Mouse (Mus musculus): Measurements from ENCODE around the gene Sf3a2. TPM values are rescaled to one million over a fixed set of nuclear protein-coding genes. Genes with fewer than 3 reads are reported as not detected.

Sf3a2 gene
- polyA plus RNA-seq, 1 experiment: 94.6 TPM

DNA sequence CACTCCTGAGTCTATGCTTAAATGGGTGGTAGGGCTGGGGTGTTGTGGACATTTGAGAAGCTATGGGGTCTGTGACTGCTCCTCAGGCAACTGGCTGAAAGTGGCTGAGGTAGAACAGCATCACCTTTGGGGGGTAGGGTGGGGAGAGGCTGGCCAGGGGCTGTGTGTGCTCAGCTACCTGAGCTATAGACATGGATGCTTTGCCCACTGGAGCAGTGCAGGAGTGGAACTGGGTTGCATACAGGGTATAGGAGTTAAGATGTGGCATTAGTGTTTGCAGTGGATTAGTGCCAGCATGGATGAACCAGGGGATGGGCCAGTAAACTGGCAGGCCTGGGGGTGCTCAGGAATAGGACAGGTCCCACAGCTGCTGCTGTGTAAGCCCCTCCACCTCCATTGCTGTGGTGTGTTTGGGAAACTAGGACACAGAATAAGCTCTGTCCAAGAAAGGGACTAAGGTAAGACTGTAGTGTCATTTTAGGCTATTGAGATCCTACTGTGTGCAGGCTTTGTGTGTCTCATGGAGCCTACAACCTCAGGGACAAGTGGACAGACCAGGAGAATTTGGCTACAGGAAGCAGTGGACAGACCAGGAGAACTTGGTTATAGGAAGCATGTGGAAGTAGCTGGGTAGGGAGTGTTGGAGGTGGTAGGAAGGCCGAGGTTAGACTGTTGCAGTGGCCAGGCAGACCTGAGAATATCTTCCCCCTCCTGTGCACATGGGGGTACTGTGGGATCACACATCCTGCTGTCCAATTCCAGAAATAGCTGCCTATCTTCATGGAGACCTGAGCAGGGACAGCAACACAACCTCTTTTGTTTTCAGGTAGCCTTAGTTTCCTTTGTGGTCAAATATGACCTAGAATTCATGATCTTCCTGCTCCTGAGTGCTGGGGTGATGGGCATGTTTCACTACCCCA lies 31.6 kb downstream of the Sf3a2 start:
- no peak overlapping the region for H3K4me3 ChIP-seq (ENCODE audit: control insufficient read depth, insufficient read depth, low read length)
- TF ChIP-seq POLR2A (IDR thresholded peaks at IDR 0.05; ENCODE audit: control insufficient read depth, extremely low read depth, insufficient read depth, low read length, poor library complexity) (no peak), CTCF (IDR thresholded peaks at IDR 0.05; ENCODE audit: borderline replicate concordance, control insufficient read depth, extremely low read depth, insufficient read depth, low read length, poor library complexity) (no peak)
- no peak for DNase-seq
- no peak overlapping the region for H3K27ac ChIP-seq (ENCODE audit: control insufficient read depth, insufficient read depth, low read length)
- 55% methylated on average over 1 of the region's 1 CpGs for WGBS
- H3K27me3 ChIP-seq (ENCODE audit: control insufficient read depth, insufficient read depth, low read length): no peaks in the 10 kb centered on the region
- peaks cover 10% of the 10 kb centered on the region for H3K36me3 ChIP-seq (ENCODE audit: control insufficient read depth, insufficient read depth, low read length)
- peaks cover 12% of the 10 kb centered on the region for H3K4me1 ChIP-seq (replicated peaks; ENCODE audit: control insufficient read depth, insufficient read depth, low read length)

DNA sequence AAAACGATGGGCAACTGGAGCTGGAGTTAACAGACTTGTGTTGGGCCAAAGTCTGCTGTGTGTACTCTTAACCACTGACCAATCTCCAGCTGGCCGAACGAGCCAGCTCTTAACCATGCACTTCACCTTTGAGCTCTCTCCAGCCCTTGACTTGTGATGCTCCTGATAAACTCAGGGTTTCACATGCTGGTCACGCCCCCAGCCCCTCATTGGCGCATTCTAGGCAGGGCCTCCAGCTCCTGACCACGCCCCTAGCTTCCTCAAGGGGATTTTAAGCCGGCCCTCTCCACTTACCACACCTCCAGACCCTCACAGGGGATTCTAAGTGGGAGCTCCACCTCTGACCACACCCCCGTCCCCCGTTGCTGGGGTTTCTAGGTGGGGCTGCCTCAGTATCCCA lies 33.1 kb downstream of the Sf3a2 start:
- 20% methylated on average over 9 of the region's 9 CpGs for WGBS
- Histone ChIP-seq H3K27ac (ENCODE audit: control insufficient read depth, insufficient read depth, low read length) (no peak overlapping the region), H3K4me1 (replicated peaks; ENCODE audit: control insufficient read depth, insufficient read depth, low read length) (peaks cover 9% of the 10 kb centered on the region), H3K4me3 (ENCODE audit: control insufficient read depth, insufficient read depth, low read length) (no peak overlapping the region), H3K36me3 (ENCODE audit: control insufficient read depth, insufficient read depth, low read length) (peaks cover 10% of the 10 kb centered on the region), H3K27me3 (ENCODE audit: control insufficient read depth, insufficient read depth, low read length) (no peaks in the 10 kb centered on the region; the same call in 1 of the 2 replicates)
- peak; percentile 61 for DNase-seq
- no peak for TF ChIP-seq CTCF (IDR thresholded peaks at IDR 0.05; ENCODE audit: borderline replicate concordance, control insufficient read depth, extremely low read depth, insufficient read depth, low read length, poor library complexity)
- no peak for TF ChIP-seq POLR2A (IDR thresholded peaks at IDR 0.05; ENCODE audit: control insufficient read depth, extremely low read depth, insufficient read depth, low read length, poor library complexity)

DNA sequence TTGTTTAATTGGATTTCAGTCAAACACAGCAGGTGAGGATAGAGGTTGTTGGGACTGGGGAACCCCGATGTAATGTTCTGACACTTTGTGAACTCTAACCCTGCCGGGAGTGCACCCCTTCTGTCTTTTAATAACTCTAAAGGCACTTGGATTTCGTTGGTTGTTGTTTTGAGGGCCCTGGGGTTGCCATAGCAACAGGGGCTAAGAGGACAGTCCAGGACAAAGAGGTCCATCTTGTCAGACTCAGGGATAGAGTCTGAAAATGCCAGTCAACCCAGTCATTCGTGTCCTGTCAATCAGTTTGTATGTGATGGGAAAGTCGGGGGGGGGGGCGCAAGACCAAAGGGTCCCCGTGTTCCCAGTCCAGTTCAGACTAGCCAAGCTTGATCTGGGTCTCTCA lies 34.8 kb downstream of the Sf3a2 start:
- Histone ChIP-seq H3K4me1 (replicated peaks; ENCODE audit: control insufficient read depth, insufficient read depth, low read length) (peaks cover 4% of the 10 kb centered on the region), H3K36me3 (ENCODE audit: control insufficient read depth, insufficient read depth, low read length) (peaks cover 10% of the 10 kb centered on the region), H3K27me3 (ENCODE audit: control insufficient read depth, insufficient read depth, low read length) (no peaks in the 10 kb centered on the region; the same call in 1 of the 2 replicates), H3K27ac (ENCODE audit: control insufficient read depth, insufficient read depth, low read length) (no peak overlapping the region), H3K4me3 (ENCODE audit: control insufficient read depth, insufficient read depth, low read length) (no peak overlapping the region)
- no peak for DNase-seq
- WGBS: 88% methylated on average over 7 of the region's 7 CpGs
- TF ChIP-seq POLR2A (IDR thresholded peaks at IDR 0.05; ENCODE audit: control insufficient read depth, extremely low read depth, insufficient read depth, low read length, poor library complexity) (no peak), CTCF (IDR thresholded peaks at IDR 0.05; ENCODE audit: borderline replicate concordance, control insufficient read depth, extremely low read depth, insufficient read depth, low read length, poor library complexity) (no peak)

DNA sequence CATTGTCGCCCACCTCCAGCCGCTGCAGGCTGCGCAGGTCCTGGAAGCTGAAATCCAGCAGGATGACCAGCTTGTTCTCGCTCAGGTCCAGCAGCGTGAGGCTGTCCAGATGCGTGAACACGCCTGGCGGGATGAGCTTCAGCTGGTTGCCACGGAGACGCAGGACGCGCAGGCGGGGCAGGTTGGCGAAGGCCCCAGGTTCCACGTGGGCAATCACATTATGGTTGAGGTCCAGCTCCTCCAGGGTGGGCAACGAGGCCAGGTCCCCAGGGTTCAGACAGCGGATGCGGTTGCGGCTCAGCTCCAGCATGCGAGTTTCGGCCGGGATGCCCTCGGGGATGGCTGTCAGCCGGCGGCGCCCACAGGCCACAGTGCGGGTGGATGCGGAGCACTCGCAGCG lies 37.6 kb downstream of the Sf3a2 start:
- no peak for TF ChIP-seq CTCF (IDR thresholded peaks at IDR 0.05; ENCODE audit: borderline replicate concordance, control insufficient read depth, extremely low read depth, insufficient read depth, low read length, poor library complexity)
- no peak for TF ChIP-seq POLR2A (IDR thresholded peaks at IDR 0.05; ENCODE audit: control insufficient read depth, extremely low read depth, insufficient read depth, low read length, poor library complexity)
- Histone ChIP-seq H3K4me3 (ENCODE audit: control insufficient read depth, insufficient read depth, low read length) (no peak overlapping the region), H3K36me3 (ENCODE audit: control insufficient read depth, insufficient read depth, low read length) (no peaks in the 10 kb centered on the region), H3K27ac (ENCODE audit: control insufficient read depth, insufficient read depth, low read length) (no peak overlapping the region), H3K4me1 (replicated peaks; ENCODE audit: control insufficient read depth, insufficient read depth, low read length) (no peaks in the 10 kb centered on the region), H3K27me3 (ENCODE audit: control insufficient read depth, insufficient read depth, low read length) (no peaks in the 10 kb centered on the region; the same call in 1 of the 2 replicates)
- no peak for DNase-seq
- 75% methylated on average over 30 of the region's 30 CpGs for WGBS

DNA sequence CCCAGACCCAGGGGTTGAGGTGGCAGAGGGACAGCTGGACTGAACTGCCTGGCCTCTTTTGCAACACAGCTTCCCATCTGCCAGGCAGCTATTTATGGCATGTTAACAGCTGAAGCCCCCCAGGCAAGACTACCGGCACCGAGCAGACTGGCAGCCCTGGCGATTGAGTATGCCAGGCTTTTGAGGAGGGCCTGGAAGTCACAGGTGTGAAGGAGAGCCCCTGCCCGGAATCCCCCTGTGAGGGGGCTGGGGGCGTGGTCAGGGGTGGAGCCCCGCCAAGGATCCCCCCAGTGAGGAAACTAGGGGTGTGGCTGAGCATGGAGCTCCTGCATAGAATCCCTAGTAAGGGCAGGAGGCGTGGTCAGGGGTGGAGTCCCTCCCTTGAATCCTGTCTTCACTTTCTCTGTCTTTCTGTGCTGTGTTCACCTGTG lies 39.0 kb downstream of the Sf3a2 start:
- no peaks in the 10 kb centered on the region for H3K4me1 ChIP-seq (replicated peaks; ENCODE audit: control insufficient read depth, insufficient read depth, low read length)
- DNase-seq: no peak
- H3K27me3 ChIP-seq (ENCODE audit: control insufficient read depth, insufficient read depth, low read length): no peaks in the 10 kb centered on the region; the same call in 1 of the 2 replicates

DNA sequence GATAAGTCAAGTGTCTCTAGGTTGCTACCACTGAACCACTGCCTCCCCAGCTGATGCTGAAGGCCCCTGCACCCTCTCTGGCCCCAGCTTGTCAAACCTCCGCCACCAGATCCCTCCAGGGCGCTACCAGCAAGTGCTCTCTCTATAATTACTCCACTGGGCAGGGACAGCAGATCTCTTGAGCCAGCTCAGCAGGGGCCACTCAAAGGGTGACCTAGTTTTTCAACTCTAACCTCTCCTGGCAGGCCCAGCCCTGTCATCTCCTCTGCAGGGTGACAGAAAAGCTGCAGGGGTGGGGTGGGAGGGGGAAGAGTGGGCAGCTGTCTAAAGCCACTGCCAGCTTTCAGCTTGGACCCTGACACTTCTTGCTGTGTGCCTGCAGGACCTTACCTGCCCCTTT lies 39.8 kb downstream of the Sf3a2 start:
- H3K27ac ChIP-seq (ENCODE audit: control insufficient read depth, insufficient read depth, low read length): no peak overlapping the region
- H3K36me3 ChIP-seq (ENCODE audit: control insufficient read depth, insufficient read depth, low read length): no peaks in the 10 kb centered on the region
- H3K4me3 ChIP-seq (ENCODE audit: control insufficient read depth, insufficient read depth, low read length): no peak overlapping the region
- no peak for DNase-seq
- TF ChIP-seq CTCF (IDR thresholded peaks at IDR 0.05; ENCODE audit: borderline replicate concordance, control insufficient read depth, extremely low read depth, insufficient read depth, low read length, poor library complexity): no peak
- H3K4me1 ChIP-seq (replicated peaks; ENCODE audit: control insufficient read depth, insufficient read depth, low read length): no peaks in the 10 kb centered on the region
- H3K27me3 ChIP-seq (ENCODE audit: control insufficient read depth, insufficient read depth, low read length): no peaks in the 10 kb centered on the region; the same call in 1 of the 2 replicates
- 89% methylated on average over 2 of the region's 2 CpGs for WGBS

More for the DNA sequence above, 39.0 kb downstream of the Sf3a2 start:
- TF ChIP-seq CTCF (IDR thresholded peaks at IDR 0.05; ENCODE audit: borderline replicate concordance, control insufficient read depth, extremely low read depth, insufficient read depth, low read length, poor library complexity) (no peak), POLR2A (IDR thresholded peaks at IDR 0.05; ENCODE audit: control insufficient read depth, extremely low read depth, insufficient read depth, low read length, poor library complexity) (no peak)
- no peaks in the 10 kb centered on the region for H3K36me3 ChIP-seq (ENCODE audit: control insufficient read depth, insufficient read depth, low read length)
- WGBS: 65% methylated on average over 7 of the region's 7 CpGs
- no peak overlapping the region for H3K4me3 ChIP-seq (ENCODE audit: control insufficient read depth, insufficient read depth, low read length)
- no peak overlapping the region for H3K27ac ChIP-seq (ENCODE audit: control insufficient read depth, insufficient read depth, low read length)

All from thymus, adult 2 months (tissue).